Mouse (Mus musculus) limb, embryonic 14.5 days (tissue): ENCODE results near the gene Bag1. TPM values are rescaled to one million over a fixed set of nuclear protein-coding genes. Genes with fewer than 3 reads are reported as not detected.

Experiments
- ATAC-seq: fragments of 200-750 bp; cut with Nextera tagmentation; 2 replicates; pipeline ENCODE4 v1.8.0; 2017; ENCODE audit warnings: low read depth, moderate number of reproducible peaks, moderate TSS enrichment; ENCODE audit not compliant: low FRiP score
- DNase-seq: peaks from one replicate; pipeline ENCODE4 v3.0.0-alpha.2; 2015; ENCODE audit warnings: low spot score
- H3K27ac ChIP-seq: fragments of 300-500 bp; sonication (generic); replicated peaks from 2 replicates; pipeline ENCODE4 v1.5.1; 2014; ENCODE audit warnings: low read depth, mild to moderate bottlenecking, low read length, moderate library complexity, mixed read lengths
- H3K27me3 ChIP-seq: fragments of 300-500 bp; sonication (generic); 2 replicates; pipeline ENCODE4 v1.6.1; 2014; ENCODE audit warnings: low read length, mixed read lengths; ENCODE audit not compliant: control insufficient read depth, insufficient read depth
- H3K36me3 ChIP-seq: fragments of 300-500 bp; sonication (generic); 2 replicates; pipeline ENCODE4 v1.6.1; 2014; ENCODE audit warnings: mild to moderate bottlenecking, low read length, moderate library complexity, mixed read lengths; ENCODE audit not compliant: control insufficient read depth, insufficient read depth
- H3K4me1 ChIP-seq: fragments of 300-500 bp; sonication (generic); 2 replicates; pipeline ENCODE4 v1.6.1; 2014; ENCODE audit warnings: antibody characterized with exemption, low read length, mixed read lengths; ENCODE audit not compliant: control insufficient read depth, insufficient read depth
- H3K4me2 ChIP-seq: fragments of 300-500 bp; sonication (generic); replicated peaks from 2 replicates; pipeline ENCODE4 v1.6.1; 2014; ENCODE audit warnings: low read depth, mild to moderate bottlenecking, low read length, moderate library complexity; ENCODE audit not compliant: severe bottlenecking
- H3K4me3 ChIP-seq: fragments of 300-500 bp; sonication (generic); replicated peaks from 2 replicates; pipeline ENCODE4 v1.5.1; 2014; ENCODE audit warnings: low read length
- H3K9ac ChIP-seq: fragments of 300-500 bp; sonication (generic); 2 replicates; pipeline ENCODE4 v1.6.1; 2014; ENCODE audit warnings: mild to moderate bottlenecking, low read depth, low read length, moderate library complexity; ENCODE audit not compliant: severe bottlenecking
- H3K9me3 ChIP-seq: fragments of 300-500 bp; sonication (generic); 2 replicates; pipeline ENCODE4 v1.6.1; 2016; ENCODE audit warnings: low read length; ENCODE audit not compliant: control insufficient read depth
- POLR2A ChIP-seq: fragments of 200-500 bp; IDR thresholded peaks from 2 replicates; pipeline ENCODE4 v1.8.0; 2012; ENCODE audit warnings: inconsistent platforms, mild to moderate bottlenecking, moderate library complexity, borderline replicate concordance; ENCODE audit not compliant: insufficient read depth, insufficient read length; ENCODE audit errors: extremely low read depth
- WGBS: fragments of 180-500 bp; shearing (Covaris S2); extraction: QIAGEN DNeasy Blood & Tissue Kit; methylation state at CpG from one replicate; pipeline ENCODE4 v1.1.7; 2014; 5-methylcytosine and 5-hydroxymethylcytosine counted together
- microRNA-seq: library from miRNA; unstranded; fragments of <30 nt; microRNA quantifications from one replicate; pipeline ENCODE4, GENCODE M21; 2016
- polyA plus RNA-seq, 2 experiments: library from polyadenylated mRNA; depleted of rRNA in 1 of 2; stranded (reverse) in 1 of 2; unstranded in 1 of 2; fragments of >200 nt; fragmentation: Nextera tagmentation in 1 of 2; extraction: Ambion mirVana in 1 of 2; gene quantifications; 2 replicates each; pipeline versions ENCODE4 v1.2.1 to v1.2.3; 2012 to 2014

The Bag1 gene
- polyA plus RNA-seq, 2 experiments: 109 to 252 TPM

DNA sequence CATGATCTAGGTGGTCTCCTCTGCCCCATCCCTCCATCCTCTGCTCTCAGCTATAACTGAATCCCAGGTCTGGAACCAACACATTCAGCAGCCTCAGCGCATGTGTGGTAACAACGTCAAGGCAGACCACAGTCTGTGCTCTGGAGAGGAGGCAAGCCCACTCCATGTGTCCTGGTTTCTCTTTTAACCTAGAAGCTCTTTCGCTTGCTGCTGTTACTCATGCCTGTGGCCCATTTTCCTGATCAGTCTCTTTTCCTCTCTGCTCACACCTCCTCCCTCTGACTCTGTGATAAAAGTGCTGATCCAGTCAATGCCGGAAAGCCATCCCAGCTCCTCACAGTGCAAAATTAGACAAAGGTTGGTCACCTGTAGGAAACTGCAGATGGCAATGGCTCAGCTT is 58.1 kb downstream of the Bag1 start:
- no peak for DNase-seq
- H3K36me3 ChIP-seq: no peaks in the 10 kb centered on the region
- H3K4me3 ChIP-seq: no peak overlapping the region
- H3K4me2 ChIP-seq: no peak overlapping the region
- 0 out of 2 replicates have a peak, but pooled peaks cover 1% of the 10 kb centered on the region for H3K4me1 ChIP-seq
- H3K9me3 ChIP-seq: no peaks in the 10 kb centered on the region
- no peak for TF ChIP-seq POLR2A
- 90% methylated on average over 4 of the region's 4 CpGs for WGBS
- no peak overlapping the region for H3K27ac ChIP-seq
- no peak overlapping the region for H3K9ac ChIP-seq
- no peak for ATAC-seq
- H3K27me3 ChIP-seq: no peaks in the 10 kb centered on the region

DNA sequence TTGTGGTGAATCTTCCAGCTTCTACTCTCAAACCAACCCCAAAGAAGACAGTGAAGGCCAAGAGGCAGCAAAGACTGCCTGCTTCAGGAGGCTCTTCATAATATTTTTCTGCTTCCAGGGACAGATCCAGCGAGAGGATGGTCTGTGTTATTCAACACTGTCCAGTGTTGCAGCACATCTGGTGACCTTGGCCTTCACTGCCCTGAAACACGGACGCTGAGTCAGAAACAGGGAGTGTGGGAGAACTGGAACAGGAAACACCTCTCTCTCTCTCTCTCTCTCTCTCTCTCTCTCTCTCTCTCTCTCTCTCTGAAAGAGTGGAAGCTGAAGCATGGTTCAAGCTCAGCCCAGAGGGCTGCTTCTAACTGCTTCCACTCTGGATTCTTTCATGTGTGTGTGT is 58.8 kb downstream of the Bag1 start:
- H3K27me3 ChIP-seq: no peaks in the 10 kb centered on the region
- TF ChIP-seq POLR2A: no peak
- H3K9ac ChIP-seq: no peak overlapping the region
- no peak overlapping the region for H3K27ac ChIP-seq
- DNase-seq (no peak), ATAC-seq (no peak)
- H3K4me2 ChIP-seq: no peak overlapping the region
- H3K4me3 ChIP-seq: no peak overlapping the region
- WGBS: 70% methylated on average over 3 of the region's 3 CpGs
- H3K9me3 ChIP-seq: no peaks in the 10 kb centered on the region
- no peaks in the 10 kb centered on the region for H3K36me3 ChIP-seq
- 0 out of 2 replicates have a peak, but pooled peaks cover 5% of the 10 kb centered on the region for H3K4me1 ChIP-seq

DNA sequence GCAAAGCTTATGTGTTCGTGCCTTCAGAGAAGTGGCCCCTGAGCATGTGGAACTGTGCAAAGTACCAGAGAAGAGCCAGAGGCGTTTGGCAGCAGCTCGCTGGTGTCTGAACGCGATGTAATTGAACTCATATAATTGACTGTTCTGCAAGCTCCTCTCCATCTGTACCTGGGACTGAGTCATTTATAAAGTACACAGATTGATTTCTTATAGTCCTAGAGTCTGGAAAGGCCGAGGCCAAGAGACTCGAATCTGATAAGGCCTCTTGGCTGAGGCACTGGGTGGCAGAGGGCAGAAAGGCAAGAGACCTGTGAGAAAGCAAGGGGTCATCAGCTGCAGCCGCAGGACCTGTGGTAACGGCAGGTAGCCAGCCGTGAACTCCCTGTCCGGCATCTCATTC is 59.3 kb downstream of the Bag1 start:
- Histone ChIP-seq H3K27ac (no peak overlapping the region), H3K4me1 (0 out of 2 replicates have a peak, but pooled peaks cover 5% of the 10 kb centered on the region), H3K9me3 (no peaks in the 10 kb centered on the region), H3K27me3 (no peaks in the 10 kb centered on the region), H3K4me2 (no peak overlapping the region), H3K4me3 (no peak overlapping the region), H3K9ac (no peak overlapping the region), H3K36me3 (no peaks in the 10 kb centered on the region)
- TF ChIP-seq POLR2A: no peak
- DNase-seq (no peak), ATAC-seq (no peak)
- 74% methylated on average over 11 of the region's 11 CpGs for WGBS

Small RNA genes lying within 50 kb of the gene (microRNA-seq; reads per million reads assigned to microRNA genes)
- 2.1 reads per million for gene Mir3094

Other genes with a start within 250 kb of the Bag1 start
- 15.6 and 18.8 TPM in 2 replicates for gene Aptx, start 245.1 kb downstream of the Bag1 start, polyA plus RNA-seq (2012; rRNA removed)
- gene Aptx, start 245.1 kb downstream of the Bag1 start, polyA plus RNA-seq (2014; fragmentation: Nextera tagmentation; extraction: Ambion mirVana): 28.6 and 29.9 TPM in 2 replicates
- 47.3 and 96.6 TPM in 2 replicates for gene Dnaja1, start 226.1 kb downstream of the Bag1 start, polyA plus RNA-seq (2012; rRNA removed)
- 343 and 345 TPM in 2 replicates for gene Dnaja1, start 226.1 kb downstream of the Bag1 start, polyA plus RNA-seq (2014; fragmentation: Nextera tagmentation; extraction: Ambion mirVana)
- gene Smu1, start 190.4 kb downstream of the Bag1 start, polyA plus RNA-seq (2012; rRNA removed): 67.4 and 73.4 TPM in 2 replicates
- gene Smu1, start 190.4 kb downstream of the Bag1 start, polyA plus RNA-seq (2014; fragmentation: Nextera tagmentation; extraction: Ambion mirVana): 140 and 143 TPM in 2 replicates
- 35.9 and 41.3 TPM in 2 replicates for gene B4galt1, start 94.3 kb downstream of the Bag1 start, polyA plus RNA-seq (2012; rRNA removed)
- gene B4galt1, start 94.3 kb downstream of the Bag1 start, polyA plus RNA-seq (2014; fragmentation: Nextera tagmentation; extraction: Ambion mirVana): 52.3 and 54.8 TPM in 2 replicates
- 0.49 and 1.4 TPM in 2 replicates for gene Spink4, start 28.2 kb downstream of the Bag1 start, polyA plus RNA-seq (2012; rRNA removed)
- gene Spink4, start 28.2 kb downstream of the Bag1 start, polyA plus RNA-seq (2014; fragmentation: Nextera tagmentation; extraction: Ambion mirVana): not detected in 2 replicates
- gene Chmp5, start 113 bp upstream of the Bag1 start, polyA plus RNA-seq (2012; rRNA removed): 48.0 and 76.2 TPM in 2 replicates
- gene Chmp5, start 113 bp upstream of the Bag1 start, polyA plus RNA-seq (2014; fragmentation: Nextera tagmentation; extraction: Ambion mirVana): 101 and 102 TPM in 2 replicates
- gene Nfx1, start 22.6 kb upstream of the Bag1 start, polyA plus RNA-seq (2012; rRNA removed): 88.7 and 91.4 TPM in 2 replicates
- gene Nfx1, start 22.6 kb upstream of the Bag1 start, polyA plus RNA-seq (2014; fragmentation: Nextera tagmentation; extraction: Ambion mirVana): 88.8 and 96.1 TPM in 2 replicates
- gene Aqp7, start 99.8 kb upstream of the Bag1 start, polyA plus RNA-seq (2012; rRNA removed): 0.09 and 0.13 TPM in 2 replicates
- 0.18 TPM in 1 of 2 replicates, not detected in the other for gene Aqp7, start 99.8 kb upstream of the Bag1 start, polyA plus RNA-seq (2014; fragmentation: Nextera tagmentation; extraction: Ambion mirVana)
- 56.2 and 72.9 TPM in 2 replicates for gene Aqp3, start 149.9 kb upstream of the Bag1 start, polyA plus RNA-seq (2012; rRNA removed)
- 31.5 and 36.6 TPM in 2 replicates for gene Aqp3, start 149.9 kb upstream of the Bag1 start, polyA plus RNA-seq (2014; fragmentation: Nextera tagmentation; extraction: Ambion mirVana)
- 39.1 and 47.7 TPM in 2 replicates for gene Nol6, start 176.2 kb upstream of the Bag1 start, polyA plus RNA-seq (2012; rRNA removed)
- gene Nol6, start 176.2 kb upstream of the Bag1 start, polyA plus RNA-seq (2014; fragmentation: Nextera tagmentation; extraction: Ambion mirVana): 29.2 and 30.7 TPM in 2 replicates
- gene Ube2r2, start 187.4 kb upstream of the Bag1 start, polyA plus RNA-seq (2012; rRNA removed): 110 and 182 TPM in 2 replicates
- gene Ube2r2, start 187.4 kb upstream of the Bag1 start, polyA plus RNA-seq (2014; fragmentation: Nextera tagmentation; extraction: Ambion mirVana): 96.6 and 108 TPM in 2 replicates